Mouse (Mus musculus): ENCODE measurements around the gene Cbx2.

GRCm38 (mm10) chr11:119043273-119043540, 20.4 kb downstream of the Cbx2 start:
- TF ChIP-seq CTCF (IDR thresholded peaks at IDR 0.05 in 2 of 3, conservative IDR thresholded peaks at IDR 0.05 in 1 of 3; ENCODE audit: control insufficient read depth in 1 of 3, insufficient read depth in 1 of 3, low read depth in 2 of 3, low read length in 3 of 3, poor library complexity in 1 of 3, severe bottlenecking in 1 of 3) (no peak), EP300 (IDR thresholded peaks at IDR 0.05; ENCODE audit: low read depth in 1 of 2, low read length in 2 of 2) (no peak), SIN3A (IDR thresholded peaks at IDR 0.05; ENCODE audit: low read length) (no peak), UBTF (IDR thresholded peaks at IDR 0.05; ENCODE audit: borderline replicate concordance, insufficient read depth, low read depth, low read length) (no peak), GATA1 (IDR thresholded peaks at IDR 0.05; ENCODE audit: low read depth, low read length) (no peak), TBP (IDR thresholded peaks at IDR 0.05; ENCODE audit: low read depth, low read length) (no peak), ZKSCAN1 (IDR thresholded peaks at IDR 0.05; ENCODE audit: low read depth, low read length) (no peak), SMC3 (IDR thresholded peaks at IDR 0.05; ENCODE audit: low read depth, low read length) (no peak), POLR2A (IDR thresholded peaks at IDR 0.05; ENCODE audit: control insufficient read depth in 1 of 2, insufficient read depth in 1 of 2, low read depth in 1 of 2, low read length in 2 of 2, poor library complexity in 1 of 2) (no peak)
